Mouse (Mus musculus) gastrocnemius, adult 18-20 months (tissue): ENCODE data around the gene Hist2h2aa2. TPM values are rescaled to one million over a fixed set of nuclear protein-coding genes. Genes with fewer than 3 reads are reported as not detected.
"Not testable (repeated sequence)": the region's sequence is repeated elsewhere in the genome, so short reads cannot be mapped to it uniquely, and the experiment has no call there.

Experiments used
- DNase-seq: peaks from one replicate; pipeline ENCODE4 v3.0.0; 2021; ENCODE audit warnings: low spot score
- total RNA-seq, 2 experiments: library from RNA; stranded (reverse); gene quantifications; 2 replicates each; pipeline ENCODE4 v1.2.3; 2021

Hist2h2aa2 gene
- total RNA-seq, 2 experiments from 2014 or later: 170 to 186 TPM

GRCm38 (mm10) chr3:96237335-96237903 is 2.7 kb downstream of the Hist2h2aa2 start:
- no peak for DNase-seq

DNA sequence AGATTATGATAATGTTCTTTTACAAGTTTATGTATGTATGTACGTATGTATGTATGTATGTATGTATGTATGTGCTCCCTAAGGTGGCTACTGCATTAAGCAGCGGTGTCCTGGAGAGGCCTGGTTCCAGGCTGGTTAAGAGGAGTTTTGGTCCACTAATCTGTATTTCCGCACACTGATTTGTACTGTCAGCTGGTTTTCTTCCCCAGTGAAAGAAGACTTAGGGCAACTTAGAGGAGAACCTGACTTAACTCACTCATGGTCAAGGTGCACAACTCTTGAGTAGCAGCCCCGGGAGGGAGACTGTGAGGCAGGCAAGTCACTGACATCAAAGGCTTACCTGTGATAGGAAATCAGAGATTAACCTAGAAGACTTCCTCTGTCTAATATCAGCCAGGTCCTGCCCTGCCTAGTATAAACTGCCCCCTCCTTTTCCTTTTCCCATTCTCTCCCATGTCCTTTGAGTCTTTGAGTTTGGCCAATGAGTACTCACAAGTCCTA is 3.2 kb downstream of the Hist2h2aa2 start:
- DNase-seq: no peak

GRCm38 (mm10) chr3:96235836-96236235 is 4.2 kb downstream of the Hist2h2aa2 start:
- DNase-seq: no peak

DNA sequence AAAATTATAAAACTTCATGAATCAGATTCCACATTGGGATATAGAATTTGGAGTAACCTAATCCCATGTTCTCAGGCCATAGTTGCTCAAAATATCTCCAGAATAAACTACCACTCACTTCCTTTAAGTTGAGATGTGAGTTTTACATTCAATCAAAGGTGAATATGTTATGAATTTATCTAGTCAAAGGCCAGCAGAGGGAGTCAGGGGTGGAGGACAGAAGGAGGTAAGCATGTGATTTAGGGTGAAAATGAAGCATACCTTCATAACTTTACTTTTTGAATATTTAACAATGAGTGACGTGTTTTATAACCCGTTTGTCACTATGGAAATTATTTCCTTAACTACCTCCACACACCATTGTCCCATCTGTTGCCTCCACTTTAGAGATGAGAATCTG is 5.2 kb downstream of the Hist2h2aa2 start:
- DNase-seq: no peak

GRCm38 (mm10) chr3:96231758-96232120 is 8.3 kb downstream of the Hist2h2aa2 start:
- DNase-seq: no peak

- no peak for DNase-seq
These were observed 8.9 kb downstream of the Hist2h2aa2 start for GRCm38 (mm10) chr3:96230910-96231757.

DNA sequence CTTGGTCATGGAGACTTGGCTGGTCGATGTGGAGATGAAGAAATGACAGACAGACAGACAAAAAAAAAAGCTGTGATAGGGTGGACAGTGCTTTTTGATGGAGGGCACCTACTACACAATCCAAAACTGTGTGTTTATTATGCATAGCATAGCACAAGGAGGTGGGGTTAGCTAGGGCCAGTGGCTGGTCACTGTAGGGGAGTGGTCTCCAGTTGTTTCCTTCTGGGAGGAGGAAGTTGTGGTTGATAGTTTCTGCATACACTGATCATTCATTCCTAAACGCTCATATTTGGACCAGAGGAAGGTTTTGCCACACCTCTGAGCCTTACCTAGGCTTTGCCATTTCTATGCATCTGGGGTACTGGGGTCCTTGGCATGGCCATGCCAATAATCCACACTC is 9.7 kb downstream of the Hist2h2aa2 start:
- DNase-seq: no peak

GRCm38 (mm10) chr3:96228828-96229227 is 11.2 kb downstream of the Hist2h2aa2 start:
- no peak for DNase-seq

DNA sequence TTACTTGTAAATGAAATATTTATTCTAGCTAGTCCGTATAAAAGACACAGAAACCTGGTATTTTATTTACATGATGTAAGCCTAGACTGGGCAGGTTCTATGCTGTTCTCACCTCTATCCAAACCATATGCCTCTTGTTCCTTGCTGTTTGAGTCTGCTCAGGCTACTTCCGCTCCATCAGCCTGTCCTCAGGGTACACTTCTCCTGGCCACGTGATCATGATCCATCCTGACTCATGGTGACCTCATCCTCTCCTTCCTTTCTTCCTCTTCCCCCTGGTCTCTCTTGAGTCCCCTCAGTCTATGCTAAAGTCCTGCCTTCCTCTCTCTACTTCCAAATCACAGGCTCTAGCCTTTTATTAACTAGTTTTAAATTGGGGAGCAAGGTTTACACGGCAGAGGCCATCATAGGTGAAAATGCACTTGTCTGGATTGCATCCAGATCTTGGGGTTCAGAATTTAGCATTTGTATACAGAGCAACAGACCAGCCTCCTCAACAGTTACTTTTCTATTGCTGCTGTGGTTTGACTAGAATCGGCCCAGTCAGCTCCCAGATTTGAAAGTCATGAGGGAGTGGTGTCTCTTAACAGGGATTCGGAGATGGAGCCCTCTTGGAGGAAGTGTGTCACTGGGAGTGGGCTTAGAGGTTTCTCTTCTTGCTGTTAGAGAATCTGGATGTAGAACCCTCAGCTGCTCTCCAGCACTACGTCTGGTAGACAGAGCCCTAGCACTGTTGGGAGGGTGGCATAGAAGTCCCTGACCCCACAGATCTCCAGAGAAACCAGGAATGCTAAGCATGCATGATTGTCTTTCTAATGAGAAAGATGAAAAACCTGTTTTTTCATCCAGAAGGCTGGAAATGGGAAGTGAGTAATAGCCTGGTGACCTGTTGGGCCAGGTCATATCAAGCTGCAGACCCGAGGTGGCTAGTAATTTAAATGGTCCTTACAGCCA is 13.1 kb downstream of the Hist2h2aa2 start:
- no peak for DNase-seq

DNA sequence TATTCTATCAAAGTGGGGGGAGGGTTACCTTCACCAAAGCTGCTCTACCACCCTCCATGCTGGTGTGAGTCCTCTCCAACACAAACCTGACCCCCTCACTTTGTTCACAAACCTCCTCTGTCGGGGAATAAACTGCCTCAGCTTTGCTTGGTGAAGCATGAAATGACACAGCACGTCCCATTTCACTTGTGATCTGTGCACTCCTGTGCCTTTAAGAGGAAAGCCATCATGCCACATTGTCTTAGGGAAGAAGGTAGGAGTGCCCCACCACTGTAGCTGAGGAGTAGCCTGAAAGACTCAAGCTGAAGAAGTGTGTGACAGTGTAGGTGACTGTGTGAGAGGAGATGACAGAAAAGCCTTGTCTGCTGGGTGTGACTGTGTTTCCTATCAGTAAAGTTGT is 14.7 kb downstream of the Hist2h2aa2 start:
- DNase-seq: no peak

GRCm38 (mm10) chr3:96222774-96223173 is 17.3 kb downstream of the Hist2h2aa2 start:
- DNase-seq: no peak

GRCm38 (mm10) chr3:96221640-96222038 is 18.4 kb downstream of the Hist2h2aa2 start:
- no peak for DNase-seq

- peak; percentile 89 for DNase-seq
These were observed 19.1 kb downstream of the Hist2h2aa2 start, which contains the start of the genes Hist2h2ac and Hist2h2be for GRCm38 (mm10) chr3:96220765-96221639. Gene Hist2h2ac (minus strand): TSS chr3:96220880. Gene Hist2h2be (plus strand): TSS chr3:96221119.

DNA sequence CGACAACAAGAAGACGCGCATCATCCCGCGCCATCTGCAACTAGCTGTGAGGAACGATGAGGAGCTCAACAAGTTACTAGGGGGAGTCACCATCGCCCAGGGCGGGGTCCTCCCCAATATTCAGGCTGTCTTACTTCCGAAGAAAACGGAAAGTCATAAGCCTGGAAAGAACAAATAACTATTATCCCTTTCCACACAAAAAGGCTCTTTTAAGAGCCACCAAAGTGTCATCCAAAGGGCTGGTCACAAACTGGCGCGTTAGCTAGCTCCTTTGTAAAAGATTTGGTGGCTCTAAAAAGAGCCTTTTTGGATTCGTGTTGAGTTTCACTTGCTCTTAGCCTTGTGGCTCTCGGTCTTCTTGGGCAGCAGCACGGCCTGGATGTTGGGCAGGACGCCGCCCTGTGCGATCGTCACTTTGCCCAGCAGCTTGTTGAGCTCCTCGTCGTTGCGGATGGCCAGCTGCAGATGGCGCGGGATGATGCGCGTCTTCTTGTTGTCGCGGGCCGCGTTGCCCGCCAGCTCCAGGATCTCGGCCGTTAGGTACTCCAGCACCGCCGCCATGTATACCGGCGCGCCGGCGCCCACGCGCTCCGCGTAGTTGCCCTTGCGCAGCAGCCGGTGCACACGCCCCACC is 19.8 kb downstream of the Hist2h2aa2 start:
- DNase-seq: not testable (repeated sequence)

GRCm38 (mm10) chr3:96219661-96220130 is 20.4 kb downstream of the Hist2h2aa2 start, which contains the start of the genes Bola1 and Hist2h2ab:
Gene Bola1 (minus strand): TSS chr3:96219709.
Gene Hist2h2ab (plus strand): TSS chr3:96219865.
- peak; percentile 73 for DNase-seq

DNA sequence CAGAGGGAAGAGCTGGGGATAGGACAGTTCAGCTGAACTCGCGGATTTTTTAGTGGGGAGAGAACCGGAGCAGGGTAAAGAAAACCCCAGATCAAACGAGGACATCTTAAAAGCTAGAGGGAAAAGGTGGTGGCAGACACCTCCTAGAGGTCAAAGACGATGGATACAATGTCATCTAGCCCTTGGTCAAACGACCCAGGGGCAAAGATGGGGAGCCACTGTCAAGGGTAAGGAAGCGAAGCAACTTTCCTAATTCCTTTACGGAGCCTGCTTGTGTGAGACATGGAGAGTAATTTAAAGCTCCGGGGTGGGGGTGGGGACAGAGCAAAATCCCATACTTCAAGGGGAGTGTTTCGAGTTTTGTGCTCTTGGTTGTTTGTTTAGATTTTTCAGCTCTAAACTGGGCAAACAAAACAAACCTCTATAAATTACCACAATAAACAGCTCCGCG is 20.9 kb downstream of the Hist2h2aa2 start:
- DNase-seq: peak; percentile 21

DNA sequence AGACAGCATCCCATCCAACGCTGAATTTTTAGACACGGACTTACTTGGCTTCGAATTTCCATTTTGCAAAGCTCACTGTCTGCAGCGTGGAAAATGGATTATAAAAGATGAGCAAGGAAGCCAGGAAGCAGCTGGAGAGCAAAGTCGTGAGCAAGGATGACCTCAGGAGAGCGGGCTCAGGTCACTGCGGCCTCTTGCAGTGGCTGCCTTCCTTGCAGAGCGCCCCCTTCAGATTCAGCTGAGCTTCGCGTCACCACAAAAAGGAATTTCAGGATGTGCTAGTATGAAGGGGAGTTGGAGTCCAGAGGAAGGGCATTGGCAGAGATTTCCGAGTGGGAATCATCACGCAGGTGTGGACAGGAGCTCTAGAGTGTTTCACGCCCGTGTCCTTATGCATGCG is 30.8 kb downstream of the Hist2h2aa2 start:
- DNase-seq: no peak

GRCm38 (mm10) chr3:96207819-96208218 is 32.3 kb downstream of the Hist2h2aa2 start:
- DNase-seq: no peak

DNA sequence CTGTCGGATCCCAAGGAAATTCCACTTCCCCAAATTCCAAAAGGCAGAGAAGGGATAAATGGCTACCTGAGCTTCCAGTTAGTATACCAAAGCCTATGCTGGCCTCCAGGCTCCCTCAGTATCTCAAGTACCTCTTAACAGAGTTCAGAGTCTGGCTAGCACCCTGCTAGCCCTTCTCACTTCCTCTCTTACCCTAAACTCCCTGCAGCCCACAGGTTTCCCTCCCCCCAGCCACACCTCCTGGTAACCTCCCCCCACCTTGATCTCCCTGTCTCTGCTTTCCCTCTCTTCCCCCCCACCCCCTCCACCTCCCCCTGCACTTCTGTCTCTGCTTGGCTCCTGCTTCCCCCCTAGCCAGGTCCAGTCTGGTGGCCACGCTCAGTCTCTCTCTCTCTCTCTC is 40.3 kb downstream of the Hist2h2aa2 start:
- DNase-seq: no peak
